Mouse (Mus musculus): ENCODE measurements around the gene Acnat1.
"Not testable (repeated sequence)": the region's sequence is repeated elsewhere in the genome, so short reads cannot be mapped to it uniquely, and the experiment has no call there.

- not testable (repeated sequence) for TF ChIP-seq CTCF (IDR thresholded peaks at IDR 0.05; ENCODE audit: borderline replicate concordance, extremely low read depth, insufficient read depth, insufficient read length); POLR2A (IDR thresholded peaks at IDR 0.05; ENCODE audit: borderline replicate concordance, extremely low read depth, insufficient read depth, insufficient read length, poor library complexity, severe bottlenecking)
Measured at GRCm38 (mm10) chr4:49479035-49479434, 5.3 kb upstream of the Acnat1 start.
